Mouse (Mus musculus): ENCODE results near the gene Cux1. TPM values are rescaled to one million over a fixed set of nuclear protein-coding genes. Genes with fewer than 3 reads are reported as not detected.
A peak's percentile ranks its signal among the peaks of the same experiment; 100 is the strongest.

The Cux1 gene
- polyA plus RNA-seq, 1 experiment: 39.7 TPM

DNA sequence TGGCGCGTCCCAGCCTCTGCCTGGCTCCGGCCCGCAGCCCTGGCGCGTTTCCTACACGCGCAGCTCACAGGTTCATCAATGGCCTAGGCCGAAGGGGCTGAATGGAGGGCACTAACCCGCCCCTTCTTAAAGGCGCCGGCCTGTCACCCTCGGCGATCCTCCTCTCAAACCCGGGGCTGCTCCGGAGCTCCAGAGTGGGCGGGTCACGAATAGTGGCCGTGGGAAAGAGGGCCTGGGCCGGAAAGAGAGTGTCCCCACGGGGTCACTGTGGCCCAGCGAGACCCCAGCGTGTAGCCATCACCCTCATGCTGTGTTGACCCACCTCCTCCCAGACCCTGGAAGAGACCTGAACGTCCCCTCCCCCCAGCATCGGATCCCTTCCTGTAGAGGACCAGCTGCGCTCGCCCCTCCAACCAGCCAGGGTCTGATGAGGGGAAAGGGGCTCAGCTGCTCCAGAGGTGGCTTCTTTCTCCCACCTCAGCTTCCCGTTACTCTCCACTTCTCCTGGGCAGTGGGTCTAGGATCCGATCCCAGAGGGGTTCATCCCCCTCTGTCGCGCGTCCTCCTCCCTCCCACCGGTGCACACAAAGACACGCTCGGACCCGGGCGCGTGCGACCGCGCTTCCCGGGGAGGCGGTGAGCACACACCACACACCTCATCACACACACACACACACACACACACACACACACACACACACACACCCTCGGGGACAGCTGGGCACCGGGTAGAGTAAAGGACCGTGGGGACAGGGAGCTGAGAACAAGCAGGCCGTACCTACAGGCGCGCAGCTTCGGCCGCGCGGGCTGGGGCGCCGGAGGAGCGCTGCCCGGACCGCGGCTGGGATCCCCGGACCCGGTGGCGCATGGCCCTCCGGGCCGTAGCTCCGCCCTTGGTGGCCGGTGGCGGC is 323.2 kb downstream of the Cux1 start:
- TF ChIP-seq FLI1 (IDR thresholded peaks at IDR 0.05; ENCODE audit: low read length) (no peak), GATA1 (IDR thresholded peaks at IDR 0.05; ENCODE audit: borderline replicate concordance, low read length) (no peak)
- peaks cover 41% of the 10 kb centered on the region for H3K4me1 ChIP-seq
- peaks cover 7% of the 10 kb centered on the region for H3K36me3 ChIP-seq (replicated peaks; ENCODE audit: low read length)
- H3K4me3 ChIP-seq (replicated peaks): peak overlapping the region; percentile 92
- peaks cover 51% of the 10 kb centered on the region for H3K27me3 ChIP-seq (replicated peaks)
- H3K9me3 ChIP-seq: no peaks in the 10 kb centered on the region

- Histone ChIP-seq H3K4me1 (peaks cover 50% of the 10 kb centered on the region), H3K9me3 (no peaks in the 10 kb centered on the region), H3K4me3 (replicated peaks) (no peak overlapping the region), H3K27me3 (replicated peaks) (peaks cover 70% of the 10 kb centered on the region), H3K36me3 (replicated peaks; ENCODE audit: low read length) (no peaks in the 10 kb centered on the region)
- no peak for TF ChIP-seq FLI1 (IDR thresholded peaks at IDR 0.05; ENCODE audit: low read length)
- no peak for TF ChIP-seq GATA1 (IDR thresholded peaks at IDR 0.05; ENCODE audit: borderline replicate concordance, low read length)
Measured at GRCm38 (mm10) chr5:136241161-136241560, 326.1 kb downstream of the Cux1 start.

- Histone ChIP-seq H3K4me1 (peaks cover 47% of the 10 kb centered on the region), H3K27me3 (replicated peaks) (peaks cover 67% of the 10 kb centered on the region), H3K9me3 (no peaks in the 10 kb centered on the region), H3K36me3 (replicated peaks; ENCODE audit: low read length) (no peaks in the 10 kb centered on the region), H3K4me3 (replicated peaks) (no peak overlapping the region)
- TF ChIP-seq FLI1 (IDR thresholded peaks at IDR 0.05; ENCODE audit: low read length): no peak
- no peak for TF ChIP-seq GATA1 (IDR thresholded peaks at IDR 0.05; ENCODE audit: borderline replicate concordance, low read length)
Measured at GRCm38 (mm10) chr5:136240381-136240780, 326.9 kb downstream of the Cux1 start.

DNA sequence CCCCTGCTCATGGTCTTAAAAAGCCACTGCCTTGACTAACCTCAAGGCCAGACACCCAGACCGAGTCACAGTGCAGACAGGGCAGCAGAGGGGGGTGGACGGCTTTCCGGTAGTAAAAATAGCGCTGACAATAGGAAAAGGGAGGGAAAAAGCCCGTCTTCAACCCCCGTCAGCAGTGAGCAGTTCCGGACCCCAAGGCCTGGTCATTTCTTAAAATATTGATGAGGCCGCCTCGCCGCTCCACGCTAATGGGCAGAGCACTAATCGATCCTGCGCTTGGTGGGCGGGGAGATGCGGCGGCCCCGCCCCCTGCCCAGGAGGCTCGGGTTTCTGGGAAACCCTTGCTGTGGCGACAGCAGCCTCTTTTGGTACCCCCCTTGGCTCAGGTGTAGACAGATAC is 329.7 kb downstream of the Cux1 start:
- peaks cover 56% of the 10 kb centered on the region for H3K27me3 ChIP-seq (replicated peaks)
- H3K36me3 ChIP-seq (replicated peaks; ENCODE audit: low read length): no peaks in the 10 kb centered on the region
- TF ChIP-seq FLI1 (IDR thresholded peaks at IDR 0.05; ENCODE audit: low read length) (no peak), GATA1 (IDR thresholded peaks at IDR 0.05; ENCODE audit: borderline replicate concordance, low read length) (no peak)
- H3K4me3 ChIP-seq (replicated peaks): peak overlapping the region; percentile 87
- peaks cover 41% of the 10 kb centered on the region for H3K4me1 ChIP-seq
- H3K9me3 ChIP-seq: no peaks in the 10 kb centered on the region

- Histone ChIP-seq H3K4me3 (replicated peaks) (no peak overlapping the region), H3K4me1 (peaks cover 41% of the 10 kb centered on the region), H3K9me3 (peaks cover 5% of the 10 kb centered on the region), H3K27me3 (replicated peaks) (peaks cover 56% of the 10 kb centered on the region), H3K36me3 (replicated peaks; ENCODE audit: low read length) (peaks cover 5% of the 10 kb centered on the region)
- no peak for TF ChIP-seq FLI1 (IDR thresholded peaks at IDR 0.05; ENCODE audit: low read length)
- no peak for TF ChIP-seq GATA1 (IDR thresholded peaks at IDR 0.05; ENCODE audit: borderline replicate concordance, low read length)
Measured at GRCm38 (mm10) chr5:136236611-136237010, 330.7 kb downstream of the Cux1 start.

GRCm38 (mm10) chr5:136230348-136231035 is 336.8 kb downstream of the Cux1 start:
- Histone ChIP-seq H3K9me3 (peaks cover 11% of the 10 kb centered on the region), H3K36me3 (replicated peaks; ENCODE audit: low read length) (peaks cover 34% of the 10 kb centered on the region), H3K4me3 (replicated peaks) (no peak overlapping the region), H3K4me1 (peaks cover 42% of the 10 kb centered on the region), H3K27me3 (replicated peaks) (peaks cover 37% of the 10 kb centered on the region)
- TF ChIP-seq FLI1 (IDR thresholded peaks at IDR 0.05; ENCODE audit: low read length) (no peak), GATA1 (IDR thresholded peaks at IDR 0.05; ENCODE audit: borderline replicate concordance, low read length) (no peak)

GRCm38 (mm10) chr5:136226246-136226876 is 340.9 kb downstream of the Cux1 start:
- Histone ChIP-seq H3K9me3 (peaks cover 20% of the 10 kb centered on the region), H3K4me3 (replicated peaks) (no peak overlapping the region), H3K36me3 (replicated peaks; ENCODE audit: low read length) (peaks cover 62% of the 10 kb centered on the region), H3K4me1 (peaks cover 39% of the 10 kb centered on the region), H3K27me3 (replicated peaks) (peaks cover 28% of the 10 kb centered on the region)
- TF ChIP-seq GATA1 (IDR thresholded peaks at IDR 0.05; ENCODE audit: borderline replicate concordance, low read length): no peak
- no peak for TF ChIP-seq FLI1 (IDR thresholded peaks at IDR 0.05; ENCODE audit: low read length)

GRCm38 (mm10) chr5:136218585-136218984 is 348.7 kb downstream of the Cux1 start:
- peak overlapping the region; percentile 64 for H3K4me3 ChIP-seq (replicated peaks)
- H3K9me3 ChIP-seq: peaks cover 19% of the 10 kb centered on the region
- no peak for TF ChIP-seq GATA1 (IDR thresholded peaks at IDR 0.05; ENCODE audit: borderline replicate concordance, low read length)
- TF ChIP-seq FLI1 (IDR thresholded peaks at IDR 0.05; ENCODE audit: low read length): no peak
- H3K27me3 ChIP-seq (replicated peaks): peaks cover 20% of the 10 kb centered on the region
- peaks cover 60% of the 10 kb centered on the region for H3K4me1 ChIP-seq
- peaks cover 34% of the 10 kb centered on the region for H3K36me3 ChIP-seq (replicated peaks; ENCODE audit: low read length)

GRCm38 (mm10) chr5:136217932-136218381 is 349.3 kb downstream of the Cux1 start:
- TF ChIP-seq FLI1 (IDR thresholded peaks at IDR 0.05; ENCODE audit: low read length) (no peak), GATA1 (IDR thresholded peaks at IDR 0.05; ENCODE audit: borderline replicate concordance, low read length) (no peak)

More at GRCm38 (mm10) chr5:136217932-136218381, 349.3 kb downstream of the Cux1 start:
- Histone ChIP-seq H3K4me1 (peaks cover 60% of the 10 kb centered on the region), H3K27me3 (replicated peaks) (peaks cover 20% of the 10 kb centered on the region), H3K9me3 (peaks cover 13% of the 10 kb centered on the region), H3K4me3 (replicated peaks) (peak overlapping the region; percentile 78), H3K36me3 (replicated peaks; ENCODE audit: low read length) (peaks cover 28% of the 10 kb centered on the region)
